Mouse (Mus musculus): ENCODE data around the gene Dlgap4. TPM values are rescaled to one million over a fixed set of nuclear protein-coding genes. Genes with fewer than 3 reads are reported as not detected.

Gene Dlgap4
- total RNA-seq, 2 experiments from 2014 or later, result 240 to 258 TPM

DNA sequence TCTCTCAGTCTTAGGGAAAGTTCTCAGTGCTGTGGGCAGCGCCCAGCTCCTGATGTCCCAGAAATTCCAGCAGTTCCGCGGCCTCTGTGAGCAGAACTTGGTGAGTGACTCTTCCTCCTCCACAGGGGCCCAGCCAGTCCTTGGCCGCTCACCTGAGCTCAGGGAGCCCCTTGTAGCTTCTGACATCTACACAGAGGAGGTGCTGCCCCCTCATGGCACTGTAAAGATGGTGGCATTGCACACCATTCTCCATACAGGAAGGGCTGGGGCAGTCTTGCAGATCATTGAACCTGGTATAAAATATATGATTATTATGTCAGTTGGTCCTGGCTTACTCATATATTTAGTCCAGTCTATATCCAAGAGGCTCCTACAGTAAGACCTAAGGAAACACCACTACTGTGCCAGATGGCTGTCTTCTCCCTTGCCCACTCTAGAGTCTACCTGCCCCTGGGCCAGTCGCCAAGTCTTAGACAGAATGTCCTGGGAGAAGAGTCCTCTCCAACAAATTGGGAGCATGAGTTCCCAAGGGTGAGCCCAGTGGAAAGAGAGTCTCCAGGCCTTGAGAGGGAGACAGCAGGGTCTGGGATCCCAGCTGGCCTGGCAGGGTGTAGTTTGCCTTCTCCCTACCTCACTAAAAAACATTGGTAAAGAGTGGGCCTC is 147.5 kb downstream of the Dlgap4 start:
- no peak for DNase-seq (ENCODE audit: extremely low spot score in 1 of 2, low spot score in 2 of 2)
- intact Hi-C loops (cut with DNase I), result no loop called here

DNA sequence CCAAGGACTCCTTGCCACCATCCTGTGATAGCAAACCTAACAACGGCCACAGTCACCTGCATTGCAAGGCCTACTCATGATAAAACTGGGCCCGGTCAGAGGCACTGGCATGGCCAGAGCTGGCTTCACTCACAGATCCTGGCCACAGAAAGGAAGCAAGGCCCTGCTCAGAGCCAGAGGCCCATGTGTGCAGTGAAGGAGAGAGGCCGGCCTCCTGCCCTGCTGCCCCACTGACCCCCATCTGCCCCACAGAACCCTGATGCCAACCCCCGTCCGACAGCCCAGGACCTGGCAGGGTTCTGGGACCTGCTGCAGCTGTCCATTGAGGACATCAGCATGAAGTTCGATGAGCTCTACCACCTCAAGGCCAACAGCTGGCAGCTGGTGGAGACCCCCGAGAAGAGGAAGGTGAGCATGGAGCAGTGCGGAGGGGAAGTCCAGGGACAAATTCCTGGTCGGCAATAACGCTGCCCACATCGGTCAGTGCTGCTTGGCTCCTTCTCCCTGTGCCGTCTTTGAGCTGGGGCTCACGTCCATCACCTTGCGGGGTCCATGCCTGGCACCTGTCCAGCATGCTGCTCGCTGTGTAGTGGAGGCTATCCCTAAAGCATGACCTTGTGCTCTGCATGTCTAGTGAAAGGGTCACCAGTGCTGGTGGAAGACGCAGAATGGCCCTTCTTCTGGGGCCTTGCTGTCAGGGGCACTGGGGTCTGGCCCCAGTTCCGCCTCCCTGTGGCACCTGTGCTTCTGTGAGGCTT is 148.2 kb downstream of the Dlgap4 start:
- no peak for DNase-seq (ENCODE audit: extremely low spot score in 1 of 2, low spot score in 2 of 2)
- intact Hi-C loops (cut with DNase I), result no loop called here

DNA sequence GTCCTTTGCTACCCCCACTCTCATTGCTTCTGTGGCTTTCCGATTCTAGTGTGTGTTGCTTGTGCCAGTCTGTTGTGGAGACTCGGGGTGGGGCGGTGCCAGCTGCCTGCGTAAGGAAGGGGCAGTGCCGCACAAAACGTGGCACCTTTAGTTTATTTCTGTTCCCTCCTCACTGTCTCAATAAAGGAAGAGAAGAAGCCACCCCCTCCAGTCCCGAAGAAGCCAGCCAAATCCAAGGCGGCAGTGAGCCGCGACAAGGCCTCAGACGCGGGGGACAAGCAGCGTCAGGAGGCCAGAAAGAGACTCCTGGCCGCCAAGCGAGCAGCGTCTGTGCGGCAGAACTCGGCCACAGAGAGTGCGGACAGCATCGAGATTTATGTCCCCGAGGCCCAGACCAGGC is 149.0 kb downstream of the Dlgap4 start:
- DNase-seq (ENCODE audit: extremely low spot score in 1 of 2, low spot score in 2 of 2), result no peak
- intact Hi-C loops (cut with DNase I), result no loop called here

DNA sequence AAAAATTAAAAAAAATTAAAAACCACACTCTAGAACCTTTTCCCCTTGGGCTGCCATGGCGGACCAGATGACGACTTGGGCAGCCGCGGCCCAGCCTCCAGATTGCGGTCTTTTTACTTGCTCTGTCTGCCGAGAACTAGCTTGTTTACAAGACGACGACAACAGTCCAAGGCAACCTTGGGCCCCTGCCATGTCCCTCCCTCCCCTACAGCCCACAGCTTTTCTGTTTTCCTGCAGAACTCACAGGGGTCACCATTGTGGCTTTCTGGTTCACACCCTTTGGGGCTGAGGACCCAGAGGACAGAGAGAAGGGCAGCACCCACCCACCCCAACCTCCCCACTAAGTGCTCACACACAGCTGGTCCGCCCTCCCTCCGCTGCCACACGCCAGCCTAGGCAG is 149.6 kb downstream of the Dlgap4 start:
- intact Hi-C loops (cut with DNase I), result no loop called here
- peak in 1 of 2 experiments; percentile 69 for DNase-seq (ENCODE audit: extremely low spot score in 1 of 2, low spot score in 2 of 2)

DNA sequence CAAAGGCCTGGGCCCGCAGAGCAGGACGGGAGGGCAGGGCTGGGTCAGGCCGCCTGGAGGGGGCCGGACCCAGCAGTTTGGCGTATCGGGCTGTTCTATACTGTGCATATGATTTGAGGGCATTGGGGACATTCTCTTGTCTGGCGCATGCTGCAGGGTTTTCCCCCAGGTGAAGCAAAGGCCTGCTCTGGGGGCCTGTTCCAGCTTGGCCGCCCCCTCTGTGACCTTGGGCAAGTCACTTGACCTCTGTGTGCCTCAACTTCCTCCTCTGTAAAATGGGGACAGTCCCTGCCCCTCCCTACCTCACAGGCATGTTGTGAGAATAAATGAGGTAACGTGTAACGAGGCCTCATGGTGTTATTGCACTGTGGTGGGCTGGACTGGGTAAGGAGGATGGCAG is 150.5 kb downstream of the Dlgap4 start:
- no peak for DNase-seq (ENCODE audit: extremely low spot score in 1 of 2, low spot score in 2 of 2)
- intact Hi-C loops (cut with DNase I), result no loop called here

DNA sequence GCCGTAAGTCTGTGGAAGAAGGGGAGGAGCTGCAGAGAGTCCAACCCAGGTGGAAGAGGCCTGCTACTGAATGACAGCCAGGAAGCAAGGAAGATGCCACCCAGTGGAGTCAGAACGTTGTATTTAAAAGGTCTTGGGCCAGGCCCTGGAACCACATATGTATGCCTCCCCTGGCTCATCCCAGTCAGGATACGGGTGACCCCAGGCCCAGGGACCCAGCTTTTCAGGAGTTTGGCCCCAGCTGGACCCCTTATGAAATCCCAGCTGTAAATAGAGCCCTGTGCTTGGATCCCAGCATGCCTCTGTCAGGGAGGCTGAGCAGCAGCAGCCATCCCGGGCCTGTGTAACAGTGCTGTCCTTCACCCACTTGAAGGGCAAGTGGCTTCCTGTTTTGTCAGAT is 151.2 kb downstream of the Dlgap4 start:
- DNase-seq (ENCODE audit: extremely low spot score in 1 of 2, low spot score in 2 of 2), result no peak
- intact Hi-C loops (cut with DNase I), result no loop called here

DNA sequence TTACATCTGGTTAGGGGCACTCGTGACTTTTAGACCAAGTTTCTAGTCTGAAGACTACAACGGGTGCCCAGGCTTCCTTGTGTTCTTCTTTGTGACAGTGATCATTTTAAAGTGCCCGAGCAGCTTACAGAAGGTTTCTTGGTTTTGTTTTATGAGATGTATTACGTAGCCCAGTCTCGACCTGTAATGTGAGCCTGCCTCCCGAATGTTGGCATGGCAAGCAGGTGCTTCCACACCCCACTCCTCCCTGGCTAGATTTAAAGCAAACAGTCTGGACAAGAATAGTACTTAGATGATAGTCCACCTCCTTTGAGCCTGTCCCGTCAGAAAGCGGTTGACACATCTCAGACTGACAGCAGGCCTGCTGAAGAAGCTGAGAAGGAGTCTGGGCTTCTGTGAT is 152.1 kb downstream of the Dlgap4 start:
- DNase-seq (ENCODE audit: extremely low spot score in 1 of 2, low spot score in 2 of 2), result no peak

DNA sequence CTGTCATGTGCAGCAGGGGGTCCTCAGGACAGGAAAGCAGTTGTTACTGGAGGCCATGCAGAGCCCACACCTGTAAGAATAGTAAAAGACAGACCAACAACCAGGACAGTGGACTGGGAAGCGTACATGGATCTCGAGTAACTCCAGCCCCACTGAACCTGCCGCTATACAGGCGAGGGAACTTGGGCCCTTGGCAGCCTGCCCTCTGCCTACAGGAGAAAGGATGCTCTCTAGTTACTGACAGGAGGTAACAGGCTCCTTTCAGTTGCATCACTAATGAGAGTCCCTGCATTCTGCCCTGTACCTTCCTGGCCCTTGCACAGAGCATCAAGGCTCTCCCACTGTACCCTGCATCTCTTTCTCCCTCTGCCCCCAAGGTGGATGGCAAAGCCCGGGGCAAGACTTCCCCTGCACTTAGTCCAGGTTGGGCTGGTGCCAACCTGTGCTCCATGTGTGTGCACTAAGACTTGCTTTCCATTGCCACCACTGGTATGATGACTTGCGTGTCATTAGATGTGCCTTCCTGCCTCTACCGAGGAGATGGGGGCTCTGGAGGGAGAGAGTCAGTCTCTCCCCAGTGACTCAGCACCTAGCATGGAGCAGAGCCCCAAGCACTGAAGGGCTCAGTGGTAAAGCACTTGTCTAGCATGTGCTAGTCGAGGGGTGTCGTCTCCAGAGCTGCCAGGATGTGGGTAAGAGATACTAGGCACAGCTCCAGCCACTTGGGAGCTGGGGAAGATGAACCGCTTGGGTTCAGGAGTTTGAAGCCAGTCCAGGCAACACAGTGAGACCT is 152.9 kb downstream of the Dlgap4 start:
- peak in 1 of 2 experiments; percentile 31 for DNase-seq (ENCODE audit: extremely low spot score in 1 of 2, low spot score in 2 of 2)
- intact Hi-C loops (cut with DNase I), result no loop called here

More for the DNA sequence above, 152.1 kb downstream of the Dlgap4 start:
- intact Hi-C loops (cut with DNase I), result no loop called here

DNA sequence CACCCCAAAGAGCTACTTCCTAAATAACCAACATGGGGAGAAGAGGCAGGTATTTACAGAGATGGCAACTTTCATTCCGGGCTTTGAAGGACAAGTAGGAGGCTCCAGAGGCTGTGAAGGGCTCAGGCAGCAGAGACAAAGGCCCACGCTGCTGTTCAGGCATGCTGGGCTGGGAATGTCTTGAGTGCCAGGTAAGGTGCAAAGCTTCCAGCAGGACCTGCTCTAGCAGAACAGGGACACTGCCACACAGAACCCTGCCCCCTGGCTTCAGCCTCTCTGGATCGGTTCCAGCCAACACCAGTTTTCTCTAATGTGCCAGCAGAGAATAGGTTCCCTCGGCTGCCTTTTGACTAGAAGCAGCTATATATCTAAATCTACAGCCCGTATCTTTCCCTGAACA is 153.6 kb downstream of the Dlgap4 start:
- peak in 1 of 2 experiments; percentile 26 for DNase-seq (ENCODE audit: extremely low spot score in 1 of 2, low spot score in 2 of 2)
- intact Hi-C loops (cut with DNase I), result no loop called here

DNA sequence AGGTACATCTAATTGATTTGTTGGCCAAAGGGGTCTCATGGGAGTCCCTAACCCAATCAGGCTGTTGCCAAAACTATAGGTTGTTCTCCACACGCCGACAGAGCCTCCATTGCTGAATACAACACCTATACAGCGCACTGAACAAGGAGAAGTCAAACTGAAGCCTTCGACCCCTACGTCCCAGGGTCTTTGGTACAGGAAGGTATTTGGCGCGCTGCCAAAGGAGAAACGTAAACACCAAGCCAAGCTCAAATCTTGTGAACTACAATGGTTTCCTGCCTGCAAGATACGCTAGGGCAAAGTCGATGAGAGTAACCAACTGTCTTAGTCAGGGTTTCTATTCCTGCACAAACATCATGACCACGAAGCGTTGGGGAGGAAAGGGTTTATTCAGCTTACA is 155.8 kb downstream of the Dlgap4 start:
- intact Hi-C loops (cut with DNase I), result no loop called here
- peak in 1 of 2 experiments; percentile 28 for DNase-seq (ENCODE audit: extremely low spot score in 1 of 2, low spot score in 2 of 2)

DNA sequence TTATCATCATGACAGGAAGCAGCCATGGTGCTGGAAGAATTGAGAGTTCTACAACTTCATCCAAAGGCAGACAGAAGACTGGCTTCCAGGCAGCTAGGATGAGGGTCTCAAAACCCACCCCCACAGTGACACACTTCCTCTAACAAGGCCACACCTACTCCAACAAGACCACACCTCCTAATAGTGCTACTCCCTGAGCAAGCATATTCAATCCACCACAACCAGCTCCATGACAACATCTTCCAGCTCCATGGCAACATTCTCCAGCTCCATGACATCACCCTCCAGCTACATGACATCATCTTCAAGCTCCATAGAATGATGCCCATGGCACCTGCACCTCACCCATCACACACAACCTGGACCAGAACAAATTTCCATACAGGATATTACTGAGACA is 160.0 kb downstream of the Dlgap4 start:
- DNase-seq (ENCODE audit: extremely low spot score in 1 of 2, low spot score in 2 of 2), result no peak
- intact Hi-C loops (cut with DNase I), result no loop called here

DNA sequence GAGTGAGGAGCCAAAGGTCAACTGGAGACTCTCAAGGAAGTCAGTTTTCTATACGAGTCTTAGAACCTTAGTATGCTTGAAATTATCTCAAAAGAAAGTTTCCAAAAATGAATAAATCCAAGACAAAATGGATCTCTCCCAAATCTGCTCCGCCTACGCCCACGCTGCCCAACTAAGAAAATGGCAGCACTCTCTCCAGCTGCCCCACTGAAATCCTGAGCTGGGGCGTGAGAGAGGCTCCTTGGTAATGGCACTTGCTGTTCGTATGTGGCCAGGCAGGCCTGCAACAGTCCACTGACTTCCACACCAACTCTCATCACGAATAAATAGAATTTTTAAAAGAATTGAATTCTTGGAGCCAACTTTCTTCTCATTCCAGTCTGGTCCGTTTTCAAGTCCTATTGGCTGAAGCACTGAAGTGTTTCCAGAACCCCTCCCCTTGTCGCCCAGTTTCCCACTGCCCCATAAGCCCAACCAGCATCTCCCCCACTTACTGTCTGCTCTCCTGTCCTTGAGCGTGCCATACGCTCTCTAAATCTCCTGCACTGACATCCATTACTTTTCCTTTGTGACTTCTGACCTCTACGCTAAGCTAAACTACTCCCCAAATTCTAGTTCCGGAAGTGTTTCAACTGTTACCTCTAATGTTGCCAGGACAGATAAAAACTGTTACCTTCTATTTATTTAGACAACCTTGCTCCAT is 160.7 kb downstream of the Dlgap4 start:
- intact Hi-C loops (cut with DNase I), result no loop called here
- no peak for DNase-seq (ENCODE audit: extremely low spot score in 1 of 2, low spot score in 2 of 2)

DNA sequence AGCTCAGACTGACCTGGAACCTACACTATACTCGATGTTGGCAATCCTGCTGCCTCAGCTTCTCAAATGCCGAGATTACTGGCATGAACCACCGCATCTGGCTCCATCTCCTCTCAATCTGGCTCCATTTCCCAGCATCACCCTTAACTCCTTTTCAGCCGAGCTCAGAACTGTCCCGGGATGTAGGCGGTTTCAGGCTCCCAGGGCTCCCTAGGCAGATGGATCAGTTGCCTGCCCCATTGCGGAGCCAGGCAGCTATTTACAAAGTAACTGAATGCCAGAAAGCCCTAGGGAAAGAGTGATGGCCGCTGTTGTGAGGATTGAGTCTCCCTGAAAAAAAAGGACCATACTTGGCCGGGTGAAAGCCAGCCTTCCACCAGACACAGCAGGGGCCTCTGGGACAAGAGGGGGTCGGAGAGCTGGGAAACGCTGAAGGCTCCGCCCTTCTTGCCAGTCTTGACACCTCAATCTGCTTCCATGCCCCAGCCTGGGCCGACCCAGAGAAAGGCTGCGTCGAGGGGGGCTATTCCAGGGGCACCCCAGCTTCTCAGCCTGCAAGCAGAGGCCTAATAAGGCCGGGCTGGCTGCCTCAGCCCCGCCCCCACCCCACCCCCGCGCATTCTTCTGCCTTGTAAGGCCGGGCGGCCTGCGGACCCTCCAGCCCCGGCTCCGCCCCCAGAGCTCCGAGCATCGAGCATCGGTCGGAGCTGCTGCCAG is 161.4 kb downstream of the Dlgap4 start, which contains the start of gene Myl9:
Gene Myl9 (plus strand): TSS at position 683 of the 717 bp plus-strand sequence.
- DNase-seq (ENCODE audit: extremely low spot score in 1 of 2, low spot score in 2 of 2), result peak in 1 of 2 experiments; percentile 84
- intact Hi-C loops (cut with DNase I), result no loop called here

DNA sequence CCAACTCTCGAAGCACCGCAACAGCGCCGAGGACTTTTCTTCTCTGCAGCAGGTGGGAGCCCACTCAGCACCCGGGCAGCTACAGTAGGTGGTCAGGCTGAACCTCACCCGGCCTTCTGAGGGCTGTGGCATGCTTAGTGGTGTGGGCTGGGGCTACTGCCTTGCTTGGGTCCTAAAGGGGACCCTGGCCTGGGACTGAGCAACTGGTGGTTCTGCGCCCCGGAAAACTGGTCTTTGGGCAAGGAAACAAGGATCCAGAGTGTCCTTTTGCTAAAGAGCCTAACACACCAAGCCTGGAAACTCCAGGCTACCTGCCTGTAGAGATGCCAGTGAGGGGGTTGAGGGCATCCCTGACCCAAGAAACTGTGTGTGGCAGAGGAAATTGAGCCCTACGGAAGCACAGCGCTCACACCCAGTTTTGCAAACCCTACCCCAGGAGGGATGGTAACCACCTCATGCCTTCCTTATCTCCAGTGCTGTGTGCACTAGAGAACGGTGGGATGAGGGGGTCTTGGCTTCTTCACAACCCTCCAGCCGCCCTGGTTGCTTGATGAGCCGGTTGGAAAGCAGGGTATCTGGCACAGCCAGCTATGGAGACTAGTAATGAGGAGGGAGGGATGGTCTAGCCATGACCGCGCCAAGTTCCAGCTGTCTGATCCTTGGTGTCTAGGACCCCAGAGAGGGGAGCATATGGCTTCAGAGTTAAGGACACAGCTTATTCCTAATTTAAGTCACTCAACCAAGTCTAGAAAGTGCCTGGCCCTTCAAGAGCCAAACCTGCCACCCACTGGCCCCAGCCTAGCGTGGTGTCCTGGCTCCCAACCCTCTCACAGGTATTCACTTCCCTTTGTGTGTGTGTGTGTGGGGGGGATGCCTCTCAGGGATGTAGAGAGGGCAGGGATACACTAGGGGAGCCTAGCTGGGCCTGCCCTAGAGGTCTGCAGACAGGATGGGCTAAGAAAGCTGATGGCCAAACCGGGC is 162.2 kb downstream of the Dlgap4 start:
- intact Hi-C loops (cut with DNase I), result no loop called here
- no peak for DNase-seq (ENCODE audit: extremely low spot score in 1 of 2, low spot score in 2 of 2)

DNA sequence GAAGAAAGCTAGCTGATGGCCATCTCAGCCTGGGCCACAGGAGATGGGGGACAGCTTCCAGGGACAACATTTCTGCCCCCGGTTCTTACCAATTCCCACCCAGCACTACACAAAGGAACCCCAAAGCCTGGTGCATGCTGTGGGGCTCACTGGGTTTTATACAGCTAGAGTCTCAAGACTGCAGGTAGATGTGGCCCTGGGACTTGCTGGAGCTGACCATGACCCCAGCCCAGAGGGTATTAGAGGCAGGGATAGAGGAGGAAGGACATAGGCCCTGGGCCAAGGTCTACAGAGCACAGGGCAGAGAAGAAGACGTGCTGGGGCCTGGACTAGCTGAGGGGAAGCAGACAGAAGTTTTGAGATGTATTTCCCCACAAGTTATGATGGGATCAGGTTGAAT is 163.4 kb downstream of the Dlgap4 start:
- intact Hi-C loops (cut with DNase I), result no loop called here
- no peak for DNase-seq (ENCODE audit: extremely low spot score in 1 of 2, low spot score in 2 of 2)

DNA sequence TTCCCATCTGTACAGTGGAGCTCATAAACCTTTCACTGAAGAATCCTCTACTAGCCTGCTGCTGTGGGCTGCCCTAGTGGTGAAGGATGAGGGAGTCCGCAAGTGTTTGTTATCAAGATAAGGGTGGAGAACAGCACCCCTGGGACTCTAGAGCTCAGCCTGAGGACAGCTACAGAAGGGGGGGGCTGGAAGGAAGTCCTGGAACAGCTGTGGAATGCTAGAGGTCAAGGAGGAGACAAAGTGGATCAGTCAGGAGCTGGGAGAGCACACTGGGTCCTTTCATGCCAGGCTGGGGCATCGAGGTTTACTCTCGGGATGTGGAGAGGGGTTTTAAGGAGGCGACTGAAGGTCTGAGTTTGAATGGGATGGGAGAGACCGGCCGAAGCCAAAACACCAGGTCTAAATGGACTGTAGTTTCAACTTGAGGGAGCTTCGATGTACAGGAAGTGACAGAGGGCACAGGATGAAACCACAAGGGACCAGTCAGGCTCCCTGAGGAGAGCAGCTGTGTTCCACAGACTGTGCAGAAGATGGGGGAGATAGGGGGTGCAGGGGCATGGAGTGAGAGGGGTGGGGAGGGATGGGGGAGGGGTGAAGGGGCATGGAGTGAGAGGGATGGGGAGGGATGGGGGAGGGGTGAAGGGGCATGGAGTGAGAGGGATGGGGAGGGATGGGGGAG is 164.0 kb downstream of the Dlgap4 start:
- peak in 1 of 2 experiments; percentile 55 for DNase-seq (ENCODE audit: extremely low spot score in 1 of 2, low spot score in 2 of 2)

DNA sequence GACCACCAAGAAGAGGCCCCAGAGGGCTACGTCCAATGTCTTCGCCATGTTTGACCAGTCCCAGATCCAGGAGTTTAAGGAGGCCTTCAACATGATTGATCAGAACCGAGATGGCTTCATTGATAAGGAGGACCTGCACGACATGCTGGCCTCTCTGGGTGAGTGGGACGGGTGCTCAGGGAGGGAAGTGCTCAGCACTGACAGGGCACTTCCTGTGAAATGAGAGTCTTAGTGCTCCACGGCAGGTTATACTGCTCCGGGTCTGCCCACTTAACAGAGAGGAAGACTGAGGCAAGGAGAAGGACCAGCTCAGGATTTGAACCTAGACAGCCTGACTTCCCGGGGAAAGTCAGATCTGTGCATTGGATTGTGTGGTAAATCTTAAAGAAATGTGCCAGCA is 165.1 kb downstream of the Dlgap4 start:
- intact Hi-C loops (cut with DNase I), result no loop called here
- no peak for DNase-seq (ENCODE audit: extremely low spot score in 1 of 2, low spot score in 2 of 2)

More for the DNA sequence above, 164.0 kb downstream of the Dlgap4 start:
- intact Hi-C loops (cut with DNase I), result no loop called here

All from left cerebral cortex, postnatal 10 days (tissue).